ENCODE assay signal across 19 mouse cellular contexts in the genomic region with DNA sequence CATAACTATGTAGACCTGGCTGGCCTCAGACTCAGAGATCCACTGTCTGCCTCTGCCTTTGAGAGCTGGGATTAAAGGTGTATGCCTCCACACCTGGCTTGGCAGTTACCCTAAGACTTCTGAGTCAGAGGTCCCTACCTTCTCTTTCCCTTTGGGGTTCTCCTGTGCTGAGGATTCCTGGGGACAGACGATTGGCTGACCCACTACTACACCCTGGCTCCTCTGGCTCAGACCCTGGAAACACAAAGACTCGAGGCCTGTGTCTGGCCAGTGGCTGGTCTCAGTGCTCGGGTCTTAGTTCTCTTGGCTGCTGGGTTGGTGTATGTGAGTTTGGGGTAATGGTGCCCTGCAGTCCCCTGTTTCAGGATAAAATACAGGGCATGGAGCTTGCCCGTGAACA. TPM values are rescaled to one million over a fixed set of nuclear protein-coding genes. Genes with fewer than 3 reads are reported as not detected.
DNase-seq lines count a peak whose midpoint lies in the region; ATAC-seq and TF ChIP-seq lines count a peak whose summit lies in the region.
"Had no signal": no experiment of that assay in that cellular context is flagged by ENCODE, and none has a peak within 500 bp of the region (broad histone marks: within the 10 kb centered on the region; RNA-seq: fewer than 3 reads in every experiment).

No protein-coding gene starts in this region.

- peak overlapping the region; percentile 32; the same call in 1 of the 2 replicates for H3K4me2 ChIP-seq in embryonic facial prominence, embryonic 13.5 days
- 0 out of 2 replicates have a peak overlapping the region, but pooled peaks have one; percentile 22 for H3K4me2 ChIP-seq in limb, embryonic 15.5 days
- H3K4me2 ChIP-seq: hindbrain, embryonic 15.5 days; midbrain, embryonic 15.5 days had no signal

- peaks cover 48% of the 10 kb centered on the region for H3K4me1 ChIP-seq in embryonic facial prominence, embryonic 13.5 days
- peaks cover 46% of the 10 kb centered on the region for H3K4me1 ChIP-seq in limb, embryonic 15.5 days
- H3K4me1 ChIP-seq: midbrain, embryonic 15.5 days had no signal

- no peak for ATAC-seq in embryonic facial prominence, embryonic 13.5 days (ENCODE audit: insufficient number of reproducible peaks, insufficient read depth, low FRiP score, low TSS enrichment, low read depth)
- peak; percentile 16; the same call in 1 of the 2 replicates for ATAC-seq in limb, embryonic 15.5 days (ENCODE audit: insufficient number of reproducible peaks, low FRiP score, low TSS enrichment, low read depth)
- ATAC-seq: forebrain, postnatal 0 days; midbrain, embryonic 15.5 days had no signal

- H3K4me3 ChIP-seq in gastrocnemius, adult 2 months, result no peak overlapping the region
- no peak overlapping the region for H3K4me3 ChIP-seq in layer of hippocampus, adult 2 months
- no peak overlapping the region for H3K4me3 ChIP-seq in embryonic facial prominence, embryonic 13.5 days
- H3K4me3 ChIP-seq in limb, embryonic 15.5 days, result no peak overlapping the region
- H3K4me3 ChIP-seq in left cerebral cortex, adult 2 months, result no peak overlapping the region
- H3K4me3 ChIP-seq: hindbrain, embryonic 15.5 days; midbrain, embryonic 15.5 days had no signal

- no peak overlapping the region for H3K9ac ChIP-seq in embryonic facial prominence, embryonic 13.5 days
- H3K9ac ChIP-seq in limb, embryonic 15.5 days, result no peak overlapping the region
- H3K9ac ChIP-seq: forebrain, postnatal 0 days; hindbrain, embryonic 15.5 days; liver, embryonic 14.5 days; midbrain, embryonic 15.5 days had no signal

- H3K36me3 ChIP-seq in embryonic facial prominence, embryonic 13.5 days, result peaks cover 4% of the 10 kb centered on the region; the same call in 1 of the 2 replicates
- no peaks in the 10 kb centered on the region for H3K36me3 ChIP-seq in limb, embryonic 15.5 days
- H3K36me3 ChIP-seq: hindbrain, embryonic 15.5 days; midbrain, embryonic 15.5 days had no signal

- no peak for DNase-seq in gastrocnemius, adult 2 months
- no peak for DNase-seq in gastrocnemius, postnatal 14 days
- DNase-seq in layer of hippocampus, adult 2 months (ENCODE audit: low spot score in 2 of 2), result no peak
- DNase-seq in layer of hippocampus, adult 8-10 months (ENCODE audit: low spot score in 2 of 2), result no peak
- no peak for DNase-seq in left cerebral cortex, adult 2 months (ENCODE audit: extremely low spot score in 1 of 2, low spot score in 2 of 2)
- DNase-seq in adrenal gland, postnatal 36 days, result no peak
- DNase-seq: adrenal gland, adult 2 months; cerebellum, postnatal 10 days; forebrain, postnatal 0 days; gastrocnemius, postnatal 36 days; kidney, adult 18-20 months; kidney, postnatal 4 days had no signal

- peak overlapping the region; percentile 86 for H3K27ac ChIP-seq in gastrocnemius, adult 2 months
- 0 out of 2 replicates have a peak overlapping the region, but pooled peaks have one; percentile 5 for H3K27ac ChIP-seq in layer of hippocampus, adult 2 months
- H3K27ac ChIP-seq in embryonic facial prominence, embryonic 13.5 days, result peak overlapping the region; percentile 87
- peak overlapping the region; percentile 93 for H3K27ac ChIP-seq in limb, embryonic 15.5 days
- no peak overlapping the region for H3K27ac ChIP-seq in left cerebral cortex, adult 2 months
- H3K27ac ChIP-seq: hindbrain, embryonic 15.5 days; liver, embryonic 14.5 days; midbrain, embryonic 15.5 days had no signal

- 61% methylated on average over 4 of the region's 4 CpGs for WGBS in embryonic facial prominence, embryonic 13.5 days
- WGBS in limb, embryonic 15.5 days, result 32% methylated on average over 4 of the region's 4 CpGs

- H3K27me3 ChIP-seq in embryonic facial prominence, embryonic 13.5 days, result no peaks in the 10 kb centered on the region
- no peaks in the 10 kb centered on the region for H3K27me3 ChIP-seq in limb, embryonic 15.5 days
- H3K27me3 ChIP-seq: hindbrain, embryonic 15.5 days; midbrain, embryonic 15.5 days had no signal

- H3K9me3 ChIP-seq in embryonic facial prominence, embryonic 13.5 days, result no peaks in the 10 kb centered on the region
- no peaks in the 10 kb centered on the region for H3K9me3 ChIP-seq in limb, embryonic 15.5 days
- H3K9me3 ChIP-seq: hindbrain, embryonic 15.5 days; midbrain, embryonic 15.5 days had no signal

- no peak for TF ChIP-seq CTCF in gastrocnemius, adult 2 months (IDR thresholded peaks at IDR 0.05)
- no peak for TF ChIP-seq CTCF in layer of hippocampus, adult 2 months (conservative IDR thresholded peaks at IDR 0.05)
- no peak for TF ChIP-seq CTCF in left cerebral cortex, adult 2 months (IDR thresholded peaks at IDR 0.05)

- intact Hi-C loops in gastrocnemius, adult 2 months (cut with DNase I), result no loop called here
- intact Hi-C loops in gastrocnemius, postnatal 14 days (cut with DNase I; ENCODE audit: low total_unique reads), result no loop called here
- intact Hi-C loops in left cerebral cortex, adult 2 months (cut with DNase I), result no loop called here

RNA-seq across cellular contexts. Expression of gene Rmi2, which starts 16.0 kb away (rescaled TPM):
- total RNA-seq in gastrocnemius, adult 2 months (2021), result 1 to 10 TPM; 1.2 to 1.9 TPM
- total RNA-seq in gastrocnemius, postnatal 14 days (2021), result 1 to 10 TPM; 1.5 to 2.0 TPM
- total RNA-seq in layer of hippocampus, adult 2 months (2021), result under 1 TPM; 0.15 to 0.22 TPM
- total RNA-seq in layer of hippocampus, adult 8-10 months (2022), result under 1 TPM; 0.10 to 0.37 (median 0.25) TPM
- polyA plus RNA-seq in embryonic facial prominence, embryonic 13.5 days (2015; fragmentation: Nextera tagmentation; extraction: Ambion mirVana), result 3.5 and 3.9 TPM in 2 replicates
- 2.8 and 3.0 TPM in 2 replicates for polyA plus RNA-seq in limb, embryonic 15.5 days (2015; fragmentation: Nextera tagmentation; extraction: Ambion mirVana)
- total RNA-seq in left cerebral cortex, adult 2 months (2021), result under 1 TPM; 0.14 to 0.42 TPM
- under 1 TPM; 0.46 to 0.93 TPM for total RNA-seq in adrenal gland, postnatal 36 days (2021)

RNA-seq across cellular contexts. Expression of gene Gm11172, which starts 38.2 kb away (rescaled TPM):
- total RNA-seq in gastrocnemius, adult 2 months (2021), result not detected
- total RNA-seq in gastrocnemius, postnatal 14 days (2021), result not detected
- total RNA-seq in layer of hippocampus, adult 2 months (2021), result not detected
- total RNA-seq in layer of hippocampus, adult 8-10 months (2022), result not detected
- polyA plus RNA-seq in embryonic facial prominence, embryonic 13.5 days (2015; fragmentation: Nextera tagmentation; extraction: Ambion mirVana), result not detected in 2 replicates
- polyA plus RNA-seq in limb, embryonic 15.5 days (2015; fragmentation: Nextera tagmentation; extraction: Ambion mirVana), result not detected in 2 replicates
- total RNA-seq in left cerebral cortex, adult 2 months (2021), result not detected
- not detected for total RNA-seq in adrenal gland, postnatal 36 days (2021)
- total RNA-seq: adrenal gland, adult 2 months; forebrain, postnatal 0 days; gastrocnemius, postnatal 36 days had no signal
- polyA plus RNA-seq: adrenal gland, adult 2 months; forebrain, postnatal 0 days; hindbrain, embryonic 15.5 days; liver, embryonic 14.5 days; midbrain, embryonic 15.5 days; neural tube, embryonic 11.5 days; urinary bladder, adult 2 months had no signal

RNA-seq across cellular contexts. Expression of gene Prm1, which starts 45.3 kb away (rescaled TPM):
- total RNA-seq in gastrocnemius, adult 2 months (2021), result not detected
- total RNA-seq in gastrocnemius, postnatal 14 days (2021), result not detected
- total RNA-seq in layer of hippocampus, adult 2 months (2021), result not detected
- total RNA-seq in layer of hippocampus, adult 8-10 months (2022), result not detected
- not detected in 2 replicates for polyA plus RNA-seq in embryonic facial prominence, embryonic 13.5 days (2015; fragmentation: Nextera tagmentation; extraction: Ambion mirVana)
- 0.50 TPM in 1 of 2 replicates, not detected in the other for polyA plus RNA-seq in limb, embryonic 15.5 days (2015; fragmentation: Nextera tagmentation; extraction: Ambion mirVana)
- total RNA-seq in left cerebral cortex, adult 2 months (2021), result not detected
- total RNA-seq in adrenal gland, postnatal 36 days (2021), result not detected
- total RNA-seq: adrenal gland, adult 2 months; forebrain, postnatal 0 days; gastrocnemius, postnatal 36 days had no signal
- polyA plus RNA-seq: adrenal gland, adult 2 months; forebrain, postnatal 0 days; liver, embryonic 14.5 days; neural tube, embryonic 11.5 days; urinary bladder, adult 2 months had no signal

RNA-seq across cellular contexts. Expression of gene Prm2, which starts 55.0 kb away (rescaled TPM):
- not detected for total RNA-seq in gastrocnemius, adult 2 months (2021)
- total RNA-seq in gastrocnemius, postnatal 14 days (2021), result not detected
- total RNA-seq in layer of hippocampus, adult 2 months (2021), result not detected
- not detected for total RNA-seq in layer of hippocampus, adult 8-10 months (2022)
- polyA plus RNA-seq in embryonic facial prominence, embryonic 13.5 days (2015; fragmentation: Nextera tagmentation; extraction: Ambion mirVana), result not detected in 2 replicates
- polyA plus RNA-seq in limb, embryonic 15.5 days (2015; fragmentation: Nextera tagmentation; extraction: Ambion mirVana), result not detected in 2 replicates
- not detected for total RNA-seq in left cerebral cortex, adult 2 months (2021)
- not detected for total RNA-seq in adrenal gland, postnatal 36 days (2021)
- total RNA-seq: adrenal gland, adult 2 months; forebrain, postnatal 0 days; gastrocnemius, postnatal 36 days had no signal
- polyA plus RNA-seq: forebrain, postnatal 0 days; hindbrain, embryonic 15.5 days; liver, embryonic 14.5 days; midbrain, embryonic 15.5 days; neural tube, embryonic 11.5 days; urinary bladder, adult 2 months had no signal
